Mouse (Mus musculus) heart, embryonic 11.5 days (tissue): Measurements from ENCODE around the gene Klk10. TPM values are rescaled to one million over a fixed set of nuclear protein-coding genes. Genes with fewer than 3 reads are reported as not detected.
A peak's percentile ranks its signal among the peaks of the same experiment; 100 is the strongest.

Experiments used
- ATAC-seq: fragments of 200-750 bp; cut with Nextera tagmentation; replicated peaks from 2 replicates; pipeline ENCODE4 v1.8.0; 2017; ENCODE audit warnings: moderate library complexity; ENCODE audit not compliant: insufficient number of reproducible peaks, low FRiP score, low TSS enrichment
- H3K27ac ChIP-seq: fragments of 300-500 bp; sonication (generic); 2 replicates; pipeline ENCODE4 v1.5.1; 2014; ENCODE audit warnings: mild to moderate bottlenecking, low read depth, low read length
- H3K27me3 ChIP-seq: fragments of 300-500 bp; sonication (generic); 2 replicates; pipeline ENCODE4 v1.6.1; 2014; ENCODE audit warnings: mild to moderate bottlenecking, low read length, mixed read lengths; ENCODE audit not compliant: control insufficient read depth, insufficient read depth
- H3K36me3 ChIP-seq: fragments of 300-500 bp; sonication (generic); 2 replicates; pipeline ENCODE4 v1.6.1; 2014; ENCODE audit warnings: mild to moderate bottlenecking, low read length, moderate library complexity, mixed read lengths; ENCODE audit not compliant: control insufficient read depth, insufficient read depth
- H3K4me1 ChIP-seq: fragments of 300-500 bp; sonication (generic); 2 replicates; pipeline ENCODE4 v1.6.1; 2014; ENCODE audit warnings: low read length; ENCODE audit not compliant: control insufficient read depth, insufficient read depth
- H3K4me2 ChIP-seq: fragments of 300-500 bp; sonication (generic); 2 replicates; pipeline ENCODE4 v1.6.1; 2014; ENCODE audit warnings: mild to moderate bottlenecking, moderate library complexity
- H3K4me3 ChIP-seq: fragments of 300-500 bp; sonication (generic); 2 replicates; pipeline ENCODE4 v1.5.1; 2014; ENCODE audit warnings: low read depth, low read length
- H3K9ac ChIP-seq: fragments of 300-500 bp; sonication (generic); 2 replicates; pipeline ENCODE4 v1.6.1; 2014; ENCODE audit warnings: mild to moderate bottlenecking, low read depth, low read length, moderate library complexity
- H3K9me3 ChIP-seq: fragments of 300-500 bp; sonication (generic); replicated peaks from 2 replicates; pipeline ENCODE4 v1.6.1; 2016; ENCODE audit warnings: low read length; ENCODE audit not compliant: control insufficient read depth
- WGBS: fragments of 180-500 bp; shearing (Covaris S2); extraction: QIAGEN DNeasy Blood & Tissue Kit; methylation state at CpG from one replicate; pipeline ENCODE4 v1.1.7; 2014; ENCODE audit not compliant: insufficient replicate concordance; 5-methylcytosine and 5-hydroxymethylcytosine counted together
- polyA plus RNA-seq: library from polyadenylated mRNA; unstranded; fragments of >200 nt; fragmentation: Nextera tagmentation; extraction: Ambion mirVana; gene quantifications from 2 replicates; pipeline ENCODE4 v1.2.1, GENCODE M21; 2014

Gene Klk10
- polyA plus RNA-seq, 1 experiment from 2014 or later, result 0.26 TPM

GRCm38 (mm10) chr7:43782275-43783265, 1.7 kb downstream of the Klk10 start:
- H3K4me3 ChIP-seq, result peak overlapping the region; percentile 16; the same call in 1 of the 2 replicates
- H3K27ac ChIP-seq, result no peak overlapping the region
- no peak overlapping the region for H3K9ac ChIP-seq
- no peaks in the 10 kb centered on the region for H3K36me3 ChIP-seq
- no peaks in the 10 kb centered on the region for H3K4me1 ChIP-seq
- no peaks in the 10 kb centered on the region for H3K9me3 ChIP-seq
- ATAC-seq, result peak; percentile 68; the same call in 1 of the 2 replicates
- 7% methylated on average over 36 of the region's 36 CpGs for WGBS
- H3K27me3 ChIP-seq, result peaks cover 16% of the 10 kb centered on the region
- H3K4me2 ChIP-seq, result peak overlapping the region; percentile 57

GRCm38 (mm10) chr7:43785286-43785685, 4.5 kb downstream of the Klk10 start:
- 94% methylated on average over 1 of the region's 1 CpGs for WGBS
- Histone ChIP-seq H3K9ac (no peak overlapping the region), H3K27ac (no peak overlapping the region), H3K27me3 (peaks cover 16% of the 10 kb centered on the region), H3K4me1 (no peaks in the 10 kb centered on the region), H3K9me3 (no peaks in the 10 kb centered on the region), H3K4me2 (no peak overlapping the region), H3K4me3 (no peak overlapping the region), H3K36me3 (no peaks in the 10 kb centered on the region)
- no peak for ATAC-seq

- Histone ChIP-seq H3K9ac (no peak overlapping the region), H3K36me3 (no peaks in the 10 kb centered on the region), H3K4me2 (no peak overlapping the region), H3K27ac (no peak overlapping the region), H3K4me1 (no peaks in the 10 kb centered on the region), H3K9me3 (no peaks in the 10 kb centered on the region), H3K4me3 (no peak overlapping the region), H3K27me3 (peaks cover 13% of the 10 kb centered on the region)
- ATAC-seq, result no peak
- WGBS, result 55% methylated on average over 3 of the region's 3 CpGs
Observed at GRCm38 (mm10) chr7:43788096-43788495, 7.3 kb downstream of the Klk10 start.

- no peak for ATAC-seq
- 69% methylated on average over 2 of the region's 2 CpGs for WGBS
- Histone ChIP-seq H3K9me3 (no peaks in the 10 kb centered on the region), H3K4me2 (no peak overlapping the region), H3K9ac (no peak overlapping the region), H3K36me3 (no peaks in the 10 kb centered on the region), H3K27ac (no peak overlapping the region), H3K27me3 (peaks cover 8% of the 10 kb centered on the region; the same call in 1 of the 2 replicates), H3K4me3 (no peak overlapping the region), H3K4me1 (no peaks in the 10 kb centered on the region)
Observed at GRCm38 (mm10) chr7:43789295-43789694, 8.5 kb downstream of the Klk10 start.

GRCm38 (mm10) chr7:43791591-43791990, 10.8 kb downstream of the Klk10 start, which contains the start of gene Klk9:
Klk9 (plus strand) TSS chr7:43791891.
- Histone ChIP-seq H3K27me3 (peaks cover 16% of the 10 kb centered on the region; the same call in 1 of the 2 replicates), H3K36me3 (no peaks in the 10 kb centered on the region), H3K4me1 (0 out of 2 replicates have a peak, but pooled peaks cover 2% of the 10 kb centered on the region), H3K27ac (no peak within 1 kb of the TSS), H3K9me3 (no peaks in the 10 kb centered on the region), H3K4me2 (no peak within 1 kb of the TSS), H3K4me3 (no peak within 1 kb of the TSS), H3K9ac (no peak within 1 kb of the TSS)
- WGBS, result 72% methylated on average over 7 of the region's 7 CpGs
- ATAC-seq, result no peak

GRCm38 (mm10) chr7:43796355-43796754, 15.5 kb downstream of the Klk10 start:
- WGBS, result 11% methylated on average over 8 of the region's 8 CpGs
- Histone ChIP-seq H3K27ac (no peak overlapping the region), H3K27me3 (peaks cover 18% of the 10 kb centered on the region; the same call in 1 of the 2 replicates), H3K9ac (no peak overlapping the region), H3K36me3 (no peaks in the 10 kb centered on the region), H3K4me3 (peak overlapping the region; percentile 52), H3K9me3 (no peaks in the 10 kb centered on the region), H3K4me2 (peak overlapping the region; percentile 81), H3K4me1 (0 out of 2 replicates have a peak, but pooled peaks cover 3% of the 10 kb centered on the region)
- no peak for ATAC-seq

- H3K27ac ChIP-seq, result no peak within 1 kb of the TSS
- 0 out of 2 replicates have a peak, but pooled peaks have one; percentile 32 for ATAC-seq
- peak within 1 kb of the TSS; percentile 52 for H3K4me3 ChIP-seq
- 0 out of 2 replicates have a peak, but pooled peaks cover 3% of the 10 kb centered on the region for H3K4me1 ChIP-seq
- 0 out of 2 replicates have a peak within 1 kb of the TSS, but pooled peaks have one; percentile 40 for H3K9ac ChIP-seq
- no peaks in the 10 kb centered on the region for H3K9me3 ChIP-seq
- WGBS, result under 1% methylated on average over 28 of the region's 28 CpGs
- H3K27me3 ChIP-seq, result peaks cover 18% of the 10 kb centered on the region; the same call in 1 of the 2 replicates
- no peaks in the 10 kb centered on the region for H3K36me3 ChIP-seq
- peak within 1 kb of the TSS; percentile 81 for H3K4me2 ChIP-seq
Observed at GRCm38 (mm10) chr7:43797333-43797769, 16.5 kb downstream of the Klk10 start, which contains the start of gene Klk8. Klk8 (plus strand) TSS chr7:43797577.

- Histone ChIP-seq H3K9me3 (no peaks in the 10 kb centered on the region), H3K4me1 (0 out of 2 replicates have a peak, but pooled peaks cover 3% of the 10 kb centered on the region), H3K36me3 (no peaks in the 10 kb centered on the region), H3K4me3 (peak overlapping the region; percentile 52), H3K4me2 (peak overlapping the region; percentile 81), H3K27ac (no peak overlapping the region), H3K27me3 (peaks cover 18% of the 10 kb centered on the region; the same call in 1 of the 2 replicates), H3K9ac (no peak overlapping the region)
- 0 out of 2 replicates have a peak, but pooled peaks have one; percentile 31 for ATAC-seq
- WGBS, result 37% methylated on average over 13 of the region's 13 CpGs
Observed at GRCm38 (mm10) chr7:43797844-43798462, 17.1 kb downstream of the Klk10 start.
